Mouse (Mus musculus) hindbrain, embryonic 14.5 days (tissue): ENCODE measurements around the gene S100a2. TPM values are rescaled to one million over a fixed set of nuclear protein-coding genes. Genes with fewer than 3 reads are reported as not detected.

ENCODE experiments used
- ATAC-seq: fragments of 200-750 bp; cut with Nextera tagmentation; 2 replicates; pipeline ENCODE4 v1.8.0; 2017; ENCODE audit warnings: moderate number of reproducible peaks, mild to moderate bottlenecking, moderate TSS enrichment, moderate library complexity; ENCODE audit not compliant: low FRiP score
- DNase-seq: peaks from one replicate; pipeline ENCODE4 v3.0.0-alpha.2; 2015; ENCODE audit warnings: low spot score
- H3K27ac ChIP-seq: fragments of 300-500 bp; sonication (generic); 2 replicates; pipeline ENCODE4 v1.5.1; 2014; ENCODE audit warnings: mild to moderate bottlenecking, moderate library complexity
- H3K27me3 ChIP-seq: fragments of 300-500 bp; sonication (generic); 2 replicates; pipeline ENCODE4 v1.6.1; 2014; ENCODE audit warnings: mild to moderate bottlenecking, low read length, mixed read lengths; ENCODE audit not compliant: control insufficient read depth, insufficient read depth
- H3K36me3 ChIP-seq: fragments of 300-500 bp; sonication (generic); replicated peaks from 2 replicates; pipeline ENCODE4 v1.6.1; 2014; ENCODE audit not compliant: control insufficient read depth, insufficient read depth
- H3K4me1 ChIP-seq: fragments of 300-500 bp; sonication (generic); replicated peaks from 2 replicates; pipeline ENCODE4 v1.6.1; 2014; ENCODE audit warnings: antibody characterized with exemption, low read length, mixed read lengths; ENCODE audit not compliant: control insufficient read depth, insufficient read depth
- H3K4me2 ChIP-seq: fragments of 300-500 bp; sonication (generic); replicated peaks from 2 replicates; pipeline ENCODE4 v1.6.1; 2014; ENCODE audit warnings: mild to moderate bottlenecking, moderate library complexity
- H3K4me3 ChIP-seq: fragments of 300-500 bp; sonication (generic); replicated peaks from 2 replicates; pipeline ENCODE4 v1.5.1; 2014; ENCODE audit warnings: mild to moderate bottlenecking, low read length
- H3K9ac ChIP-seq: fragments of 300-500 bp; sonication (generic); 2 replicates; pipeline ENCODE4 v1.6.1; 2014
- H3K9me3 ChIP-seq: fragments of 300-500 bp; sonication (generic); 2 replicates; pipeline ENCODE4 v1.6.1; 2016; ENCODE audit warnings: low read length; ENCODE audit not compliant: control insufficient read depth
- WGBS: fragments of 180-500 bp; shearing (Covaris S2); extraction: QIAGEN DNeasy Blood & Tissue Kit; methylation state at CpG from one replicate; pipeline ENCODE4 v1.1.7; 2014; 5-methylcytosine and 5-hydroxymethylcytosine counted together
- polyA plus RNA-seq: library from polyadenylated mRNA; unstranded; fragments of >200 nt; fragmentation: Nextera tagmentation; extraction: Ambion mirVana; gene quantifications from 2 replicates; pipeline ENCODE4 v1.2.1, GENCODE M21; 2014

Gene S100a2
- polyA plus RNA-seq, 1 experiment from 2014 or later, result not detected

- no peak overlapping the region for H3K27ac ChIP-seq
- H3K4me3 ChIP-seq, result no peak overlapping the region
- no peaks in the 10 kb centered on the region for H3K9me3 ChIP-seq
- no peak overlapping the region for H3K9ac ChIP-seq
- H3K4me2 ChIP-seq, result no peak overlapping the region
- ATAC-seq, result no peak
- WGBS, result 94% methylated on average over 14 of the region's 14 CpGs
- no peak for DNase-seq
- no peaks in the 10 kb centered on the region for H3K36me3 ChIP-seq
- no peaks in the 10 kb centered on the region for H3K27me3 ChIP-seq
- no peaks in the 10 kb centered on the region for H3K4me1 ChIP-seq
Measured at GRCm38 (mm10) chr3:90587361-90588101, 2.5 kb upstream of the S100a2 start.

- H3K4me3 ChIP-seq, result no peak overlapping the region
- ATAC-seq (no peak), DNase-seq (no peak)
- H3K9ac ChIP-seq, result no peak overlapping the region
- H3K36me3 ChIP-seq, result no peaks in the 10 kb centered on the region
- H3K4me2 ChIP-seq, result no peak overlapping the region
- H3K27ac ChIP-seq, result no peak overlapping the region
- H3K4me1 ChIP-seq, result no peaks in the 10 kb centered on the region
- 89% methylated on average over 6 of the region's 6 CpGs for WGBS
- H3K27me3 ChIP-seq, result no peaks in the 10 kb centered on the region
- no peaks in the 10 kb centered on the region for H3K9me3 ChIP-seq
Measured at GRCm38 (mm10) chr3:90589390-90589789, 657 bp upstream of the S100a2 start.

- H3K4me2 ChIP-seq, result no peak overlapping the region
- ATAC-seq (no peak), DNase-seq (no peak)
- no peak overlapping the region for H3K9ac ChIP-seq
- no peaks in the 10 kb centered on the region for H3K27me3 ChIP-seq
- 94% methylated on average over 1 of the region's 1 CpGs for WGBS
- H3K4me1 ChIP-seq, result no peaks in the 10 kb centered on the region
- H3K9me3 ChIP-seq, result no peaks in the 10 kb centered on the region
- H3K27ac ChIP-seq, result no peak overlapping the region
- no peaks in the 10 kb centered on the region for H3K36me3 ChIP-seq
- no peak overlapping the region for H3K4me3 ChIP-seq
Measured at GRCm38 (mm10) chr3:90594466-90594865, 4.4 kb downstream of the S100a2 start.

- no peak overlapping the region for H3K9ac ChIP-seq
- no peak overlapping the region for H3K4me3 ChIP-seq
- WGBS, result 75% methylated on average over 5 of the region's 5 CpGs
- ATAC-seq, result no peak
- H3K4me2 ChIP-seq, result no peak overlapping the region
- H3K36me3 ChIP-seq, result no peaks in the 10 kb centered on the region
- H3K9me3 ChIP-seq, result no peaks in the 10 kb centered on the region
- H3K4me1 ChIP-seq, result no peaks in the 10 kb centered on the region
- no peak overlapping the region for H3K27ac ChIP-seq
- DNase-seq, result no peak
- H3K27me3 ChIP-seq, result no peaks in the 10 kb centered on the region
Measured at GRCm38 (mm10) chr3:90595556-90595955, 5.5 kb downstream of the S100a2 start.

- no peak overlapping the region for H3K27ac ChIP-seq
- no peak overlapping the region for H3K4me2 ChIP-seq
- ATAC-seq, result no peak
- H3K9me3 ChIP-seq, result no peaks in the 10 kb centered on the region
- no peaks in the 10 kb centered on the region for H3K36me3 ChIP-seq
- no peaks in the 10 kb centered on the region for H3K27me3 ChIP-seq
- H3K9ac ChIP-seq, result no peak overlapping the region
- 89% methylated on average over 6 of the region's 6 CpGs for WGBS
- no peak overlapping the region for H3K4me3 ChIP-seq
- DNase-seq, result no peak
- no peaks in the 10 kb centered on the region for H3K4me1 ChIP-seq
Measured at GRCm38 (mm10) chr3:90596810-90597209, 6.8 kb downstream of the S100a2 start.

GRCm38 (mm10) chr3:90597736-90598135 is 7.7 kb downstream of the S100a2 start:
- Histone ChIP-seq H3K4me3 (no peak overlapping the region), H3K9ac (no peak overlapping the region), H3K4me1 (no peaks in the 10 kb centered on the region), H3K27me3 (no peaks in the 10 kb centered on the region), H3K9me3 (no peaks in the 10 kb centered on the region), H3K36me3 (no peaks in the 10 kb centered on the region), H3K27ac (no peak overlapping the region), H3K4me2 (no peak overlapping the region)
- no peak for ATAC-seq
- no peak for DNase-seq
- WGBS, result 63% methylated on average over 6 of the region's 6 CpGs

GRCm38 (mm10) chr3:90598212-90598611 is 8.2 kb downstream of the S100a2 start:
- no peak overlapping the region for H3K4me2 ChIP-seq
- WGBS, result 88% methylated on average over 4 of the region's 4 CpGs
- H3K9me3 ChIP-seq, result no peaks in the 10 kb centered on the region
- H3K36me3 ChIP-seq, result no peaks in the 10 kb centered on the region
- no peak for ATAC-seq
- H3K9ac ChIP-seq, result no peak overlapping the region
- no peak overlapping the region for H3K27ac ChIP-seq
- H3K4me1 ChIP-seq, result no peaks in the 10 kb centered on the region
- no peak for DNase-seq
- H3K27me3 ChIP-seq, result no peaks in the 10 kb centered on the region
- no peak overlapping the region for H3K4me3 ChIP-seq

GRCm38 (mm10) chr3:90599401-90599800 is 9.4 kb downstream of the S100a2 start:
- Histone ChIP-seq H3K4me2 (no peak overlapping the region), H3K9me3 (no peaks in the 10 kb centered on the region), H3K4me3 (no peak overlapping the region), H3K27me3 (no peaks in the 10 kb centered on the region), H3K36me3 (no peaks in the 10 kb centered on the region), H3K27ac (no peak overlapping the region), H3K4me1 (0 out of 2 replicates have a peak, but pooled peaks cover 3% of the 10 kb centered on the region), H3K9ac (no peak overlapping the region)
- DNase-seq (no peak), ATAC-seq (no peak)
- WGBS, result 72% methylated on average over 3 of the region's 3 CpGs

- Histone ChIP-seq H3K27ac (no peak overlapping the region), H3K36me3 (no peaks in the 10 kb centered on the region), H3K9ac (no peak overlapping the region), H3K27me3 (no peaks in the 10 kb centered on the region), H3K4me3 (no peak overlapping the region), H3K9me3 (no peaks in the 10 kb centered on the region), H3K4me2 (no peak overlapping the region), H3K4me1 (0 out of 2 replicates have a peak, but pooled peaks cover 5% of the 10 kb centered on the region)
- WGBS, result 85% methylated on average over 6 of the region's 6 CpGs
- DNase-seq, result no peak
- no peak for ATAC-seq
Measured at GRCm38 (mm10) chr3:90600036-90600435, 10.0 kb downstream of the S100a2 start.
